Mouse (Mus musculus): ENCODE results near the gene Rnf113a1. TPM values are rescaled to one million over a fixed set of nuclear protein-coding genes. Genes with fewer than 3 reads are reported as not detected.
"Not testable (repeated sequence)": the region's sequence is repeated elsewhere in the genome, so short reads cannot be mapped to it uniquely, and the experiment has no call there.

Rnf113a1 gene
- 12.4 and 14.1 TPM in 2 replicates for polyA plus RNA-seq (2015; fragmentation: Nextera tagmentation; extraction: Ambion mirVana)

GRCm38 (mm10) chrX:37191105-37191743, at the start of gene Rnf113a1, which contains the start of gene Ndufa1:
Rnf113a1 (plus strand) TSS chrX:37191245.
Ndufa1 (minus strand) TSS chrX:37191163.
- Histone ChIP-seq H3K4me3 (peak within 1 kb of the TSS; percentile 55), H3K4me1 (peaks cover 7% of the 10 kb centered on the region; the same call in 1 of the 2 replicates), H3K36me3 (no peaks in the 10 kb centered on the region), H3K4me2 (peak within 1 kb of the TSS; percentile 62), H3K9me3 (no peaks in the 10 kb centered on the region), H3K27me3 (no peaks in the 10 kb centered on the region), H3K27ac (peak within 1 kb of the TSS; percentile 68), H3K9ac (peak within 1 kb of the TSS; percentile 72)
- 25% methylated on average over 63 of the region's 63 CpGs for WGBS
- ATAC-seq (ENCODE audit: insufficient number of reproducible peaks, insufficient read depth, low FRiP score, low TSS enrichment, low read depth) = peak; percentile 78

- Histone ChIP-seq H3K4me1 (no peaks in the 10 kb centered on the region), H3K9ac (no peak overlapping the region), H3K27ac (no peak overlapping the region), H3K4me3 (no peak overlapping the region), H3K9me3 (no peaks in the 10 kb centered on the region), H3K4me2 (no peak overlapping the region), H3K27me3 (no peaks in the 10 kb centered on the region), H3K36me3 (peaks cover 16% of the 10 kb centered on the region; the same call in 1 of the 2 replicates)
- 76% methylated on average over 3 of the region's 3 CpGs for WGBS
- ATAC-seq (ENCODE audit: insufficient number of reproducible peaks, insufficient read depth, low FRiP score, low TSS enrichment, low read depth) = no peak
Measured at GRCm38 (mm10) chrX:37141732-37142131, 49.3 kb upstream of the Rnf113a1 start.

- H3K9me3 ChIP-seq; H3K27ac ChIP-seq; H3K36me3 ChIP-seq; H3K4me1 ChIP-seq; H3K27me3 ChIP-seq; H3K4me3 ChIP-seq; ATAC-seq (ENCODE audit: insufficient number of reproducible peaks, insufficient read depth, low FRiP score, low TSS enrichment, low read depth); H3K4me2 ChIP-seq; H3K9ac ChIP-seq: not testable (repeated sequence)
- WGBS = 65% methylated on average over 2 of the region's 4 CpGs
Measured at GRCm38 (mm10) chrX:37144498-37144897, 46.5 kb upstream of the Rnf113a1 start.

GRCm38 (mm10) chrX:37144954-37145353, 46.1 kb upstream of the Rnf113a1 start:
- H3K4me3 ChIP-seq = no peak overlapping the region
- H3K4me1 ChIP-seq = no peaks in the 10 kb centered on the region
- no peaks in the 10 kb centered on the region for H3K27me3 ChIP-seq
- H3K27ac ChIP-seq = no peak overlapping the region
- ATAC-seq (ENCODE audit: insufficient number of reproducible peaks, insufficient read depth, low FRiP score, low TSS enrichment, low read depth) = no peak
- H3K36me3 ChIP-seq = peaks cover 6% of the 10 kb centered on the region; the same call in 1 of the 2 replicates
- no peak overlapping the region for H3K4me2 ChIP-seq
- 92% methylated on average over 2 of the region's 2 CpGs for WGBS
- H3K9ac ChIP-seq = no peak overlapping the region
- no peaks in the 10 kb centered on the region for H3K9me3 ChIP-seq

GRCm38 (mm10) chrX:37157839-37158238, 33.2 kb upstream of the Rnf113a1 start:
- Histone ChIP-seq H3K9ac (no peak overlapping the region), H3K4me3 (no peak overlapping the region), H3K4me1 (no peaks in the 10 kb centered on the region), H3K9me3 (no peaks in the 10 kb centered on the region), H3K36me3 (peaks cover 10% of the 10 kb centered on the region), H3K27ac (no peak overlapping the region), H3K4me2 (no peak overlapping the region), H3K27me3 (no peaks in the 10 kb centered on the region)
- 65% methylated on average over 4 of the region's 4 CpGs for WGBS
- no peak for ATAC-seq (ENCODE audit: insufficient number of reproducible peaks, insufficient read depth, low FRiP score, low TSS enrichment, low read depth)

- Histone ChIP-seq H3K4me1 (no peaks in the 10 kb centered on the region), H3K36me3 (no peaks in the 10 kb centered on the region), H3K9me3 (no peaks in the 10 kb centered on the region), H3K27ac (no peak overlapping the region), H3K27me3 (0 out of 2 replicates have a peak, but pooled peaks cover 4% of the 10 kb centered on the region), H3K9ac (no peak overlapping the region), H3K4me3 (no peak overlapping the region), H3K4me2 (no peak overlapping the region)
- 87% methylated on average over 10 of the region's 10 CpGs for WGBS
- ATAC-seq (ENCODE audit: insufficient number of reproducible peaks, insufficient read depth, low FRiP score, low TSS enrichment, low read depth) = no peak
Measured at GRCm38 (mm10) chrX:37161169-37161568, 29.9 kb upstream of the Rnf113a1 start.

GRCm38 (mm10) chrX:37163115-37163514, 27.9 kb upstream of the Rnf113a1 start:
- H3K27me3 ChIP-seq = 0 out of 2 replicates have a peak, but pooled peaks cover 4% of the 10 kb centered on the region
- H3K27ac ChIP-seq = no peak overlapping the region
- H3K4me2 ChIP-seq = no peak overlapping the region
- no peak overlapping the region for H3K4me3 ChIP-seq
- no peaks in the 10 kb centered on the region for H3K36me3 ChIP-seq
- H3K9me3 ChIP-seq = no peaks in the 10 kb centered on the region
- no peaks in the 10 kb centered on the region for H3K4me1 ChIP-seq
- no peak for ATAC-seq (ENCODE audit: insufficient number of reproducible peaks, insufficient read depth, low FRiP score, low TSS enrichment, low read depth)
- 82% methylated on average over 18 of the region's 18 CpGs for WGBS
- no peak overlapping the region for H3K9ac ChIP-seq

- no peak overlapping the region for H3K27ac ChIP-seq
- H3K4me2 ChIP-seq = no peak overlapping the region
- H3K4me1 ChIP-seq = no peaks in the 10 kb centered on the region
- H3K36me3 ChIP-seq = no peaks in the 10 kb centered on the region
- 34% methylated on average over 3 of the region's 3 CpGs for WGBS
- 0 out of 2 replicates have a peak, but pooled peaks cover 4% of the 10 kb centered on the region for H3K27me3 ChIP-seq
- H3K4me3 ChIP-seq = no peak overlapping the region
- H3K9ac ChIP-seq = no peak overlapping the region
- H3K9me3 ChIP-seq = no peaks in the 10 kb centered on the region
- no peak for ATAC-seq (ENCODE audit: insufficient number of reproducible peaks, insufficient read depth, low FRiP score, low TSS enrichment, low read depth)
Measured at GRCm38 (mm10) chrX:37167085-37167484, 24.0 kb upstream of the Rnf113a1 start.

GRCm38 (mm10) chrX:37168742-37169141, 22.3 kb upstream of the Rnf113a1 start, which contains the start of gene Akap14:
Akap14 (minus strand) TSS chrX:37168842.
- no peaks in the 10 kb centered on the region for H3K36me3 ChIP-seq
- no peak for ATAC-seq (ENCODE audit: insufficient number of reproducible peaks, insufficient read depth, low FRiP score, low TSS enrichment, low read depth)
- H3K4me3 ChIP-seq = no peak within 1 kb of the TSS
- no peaks in the 10 kb centered on the region for H3K27me3 ChIP-seq
- H3K9me3 ChIP-seq = no peaks in the 10 kb centered on the region
- WGBS = 57% methylated on average over 5 of the region's 5 CpGs
- no peak within 1 kb of the TSS for H3K9ac ChIP-seq
- no peaks in the 10 kb centered on the region for H3K4me1 ChIP-seq
- H3K27ac ChIP-seq = no peak within 1 kb of the TSS
- H3K4me2 ChIP-seq = no peak within 1 kb of the TSS

- not testable (repeated sequence) for H3K36me3 ChIP-seq; H3K4me2 ChIP-seq; H3K4me1 ChIP-seq; H3K9me3 ChIP-seq; ATAC-seq (ENCODE audit: insufficient number of reproducible peaks, insufficient read depth, low FRiP score, low TSS enrichment, low read depth); H3K4me3 ChIP-seq; H3K9ac ChIP-seq; H3K27me3 ChIP-seq; H3K27ac ChIP-seq
- WGBS = 59% methylated on average over 8 of the region's 8 CpGs
Measured at GRCm38 (mm10) chrX:37184401-37184800, 6.6 kb upstream of the Rnf113a1 start.

- Histone ChIP-seq H3K9me3 (no peaks in the 10 kb centered on the region), H3K4me3 (peak overlapping the region; percentile 55), H3K4me1 (peaks cover 7% of the 10 kb centered on the region; the same call in 1 of the 2 replicates), H3K36me3 (no peaks in the 10 kb centered on the region), H3K27me3 (no peaks in the 10 kb centered on the region), H3K9ac (peak overlapping the region; percentile 72), H3K27ac (peak overlapping the region; percentile 68; the same call in 1 of the 2 replicates), H3K4me2 (peak overlapping the region; percentile 62)
- peak; percentile 10; the same call in 1 of the 2 replicates for ATAC-seq (ENCODE audit: insufficient number of reproducible peaks, insufficient read depth, low FRiP score, low TSS enrichment, low read depth)
- 32% methylated on average over 20 of the region's 20 CpGs for WGBS
Measured at GRCm38 (mm10) chrX:37190755-37191104, 315 bp upstream of the Rnf113a1 start.

GRCm38 (mm10) chrX:37191744-37192379, 817 bp downstream of the Rnf113a1 start:
- Histone ChIP-seq H3K4me1 (peaks cover 7% of the 10 kb centered on the region; the same call in 1 of the 2 replicates), H3K27ac (no peak overlapping the region), H3K4me3 (peak overlapping the region; percentile 55), H3K9me3 (no peaks in the 10 kb centered on the region), H3K36me3 (no peaks in the 10 kb centered on the region), H3K27me3 (no peaks in the 10 kb centered on the region), H3K9ac (peak overlapping the region; percentile 72), H3K4me2 (peak overlapping the region; percentile 62)
- ATAC-seq (ENCODE audit: insufficient number of reproducible peaks, insufficient read depth, low FRiP score, low TSS enrichment, low read depth) = no peak
- 33% methylated on average over 28 of the region's 28 CpGs for WGBS

Measured in embryonic facial prominence, embryonic 13.5 days (tissue).